9 mouse cellular contexts compared by ENCODE assay signal in genomic region chr2:119817047-119817446, GRCm38 (mm10). TPM values are rescaled to one million over a fixed set of nuclear protein-coding genes. Genes with fewer than 3 reads are reported as not detected.
A peak's percentile ranks its signal among the peaks of the same experiment; 100 is the strongest.
DNase-seq lines count a peak whose midpoint lies in the region; ATAC-seq lines count a peak whose summit lies in the region.
"Had no signal": no experiment of that assay in that cellular context is flagged by ENCODE, and none has a peak within 500 bp of the region (broad histone marks: within the 10 kb centered on the region; RNA-seq: fewer than 3 reads in every experiment).

No protein-coding gene starts in this region.

- no peak overlapping the region for H3K4me2 ChIP-seq in forebrain, embryonic 15.5 days (replicated peaks)
- H3K4me2 ChIP-seq in forebrain, embryonic 12.5 days, result no peak overlapping the region
- H3K4me2 ChIP-seq in neural tube, embryonic 13.5 days, result no peak overlapping the region
- H3K4me2 ChIP-seq: limb, embryonic 15.5 days had no signal

- H3K27ac ChIP-seq in forebrain, embryonic 15.5 days (replicated peaks), result peak overlapping the region; percentile 42
- H3K27ac ChIP-seq in forebrain, embryonic 12.5 days, result no peak overlapping the region
- no peak overlapping the region for H3K27ac ChIP-seq in neural tube, embryonic 13.5 days (replicated peaks)
- H3K27ac ChIP-seq: limb, embryonic 15.5 days had no signal

- no peaks in the 10 kb centered on the region for H3K27me3 ChIP-seq in forebrain, embryonic 15.5 days
- no peaks in the 10 kb centered on the region for H3K27me3 ChIP-seq in forebrain, embryonic 12.5 days
- no peaks in the 10 kb centered on the region for H3K27me3 ChIP-seq in neural tube, embryonic 13.5 days
- H3K27me3 ChIP-seq: limb, embryonic 15.5 days had no signal

- 73% methylated on average over 5 of the region's 5 CpGs for WGBS in forebrain, embryonic 15.5 days
- WGBS in forebrain, embryonic 12.5 days, result 90% methylated on average over 5 of the region's 5 CpGs
- WGBS in neural tube, embryonic 13.5 days, result 80% methylated on average over 5 of the region's 5 CpGs

- H3K4me1 ChIP-seq in forebrain, embryonic 15.5 days, result peaks cover 19% of the 10 kb centered on the region
- H3K4me1 ChIP-seq in forebrain, embryonic 12.5 days, result no peaks in the 10 kb centered on the region
- peaks cover 6% of the 10 kb centered on the region for H3K4me1 ChIP-seq in neural tube, embryonic 13.5 days (replicated peaks)

- peak; percentile 84 for ATAC-seq in forebrain, embryonic 15.5 days (replicated peaks)
- ATAC-seq in forebrain, embryonic 12.5 days (ENCODE audit: low FRiP score), result no peak
- peak; percentile 69 for ATAC-seq in neural tube, embryonic 13.5 days (ENCODE audit: low read depth)

- H3K4me3 ChIP-seq in forebrain, embryonic 15.5 days, result no peak overlapping the region
- no peak overlapping the region for H3K4me3 ChIP-seq in forebrain, embryonic 12.5 days (replicated peaks)
- H3K4me3 ChIP-seq in neural tube, embryonic 13.5 days, result no peak overlapping the region
- H3K4me3 ChIP-seq: limb, embryonic 15.5 days had no signal

- H3K36me3 ChIP-seq in forebrain, embryonic 15.5 days, result 0 out of 2 replicates have a peak, but pooled peaks cover 3% of the 10 kb centered on the region
- H3K36me3 ChIP-seq in forebrain, embryonic 12.5 days (replicated peaks), result peaks cover 54% of the 10 kb centered on the region
- H3K36me3 ChIP-seq in neural tube, embryonic 13.5 days, result peaks cover 36% of the 10 kb centered on the region

- DNase-seq in neural tube, embryonic 10.5 days (ENCODE audit: extremely low spot score, low spot score), result no peak
- peak; percentile 44 for DNase-seq in fibroblast of lung, adult 2 months (ENCODE audit: low read depth)
- DNase-seq in right cerebral cortex, postnatal 25 days, result peak; percentile 54
- no peak for DNase-seq in kidney, adult 18-20 months
- DNase-seq in retina, postnatal 1 day, result no peak

- no peak overlapping the region for H3K9ac ChIP-seq in forebrain, embryonic 15.5 days (replicated peaks)
- no peak overlapping the region for H3K9ac ChIP-seq in forebrain, embryonic 12.5 days
- no peak overlapping the region for H3K9ac ChIP-seq in neural tube, embryonic 13.5 days
- H3K9ac ChIP-seq: limb, embryonic 15.5 days had no signal

- no peaks in the 10 kb centered on the region for H3K9me3 ChIP-seq in forebrain, embryonic 15.5 days
- H3K9me3 ChIP-seq in forebrain, embryonic 12.5 days, result no peaks in the 10 kb centered on the region
- H3K9me3 ChIP-seq in neural tube, embryonic 13.5 days, result no peaks in the 10 kb centered on the region
- H3K9me3 ChIP-seq: limb, embryonic 15.5 days had no signal

RNA-seq across cellular contexts. Expression of gene Tyro3, which starts 19.5 kb away (rescaled TPM):
- polyA plus RNA-seq in forebrain, embryonic 15.5 days (2015; fragmentation: Nextera tagmentation; extraction: Ambion mirVana), result 15.9 and 17.9 TPM in 2 replicates
- polyA plus RNA-seq in forebrain, embryonic 12.5 days (2016; fragmentation: Nextera tagmentation; extraction: Ambion mirVana), result 27.7 and 28.2 TPM in 2 replicates
- 16.2 and 19.2 TPM in 2 replicates for polyA plus RNA-seq in neural tube, embryonic 13.5 days (2015; fragmentation: Nextera tagmentation; extraction: Ambion mirVana)

RNA-seq across cellular contexts. Expression of gene Rpap1, which starts 29.7 kb away (rescaled TPM):
- 21.5 and 21.6 TPM in 2 replicates for polyA plus RNA-seq in forebrain, embryonic 15.5 days (2015; fragmentation: Nextera tagmentation; extraction: Ambion mirVana)
- 32.8 and 33.4 TPM in 2 replicates for polyA plus RNA-seq in forebrain, embryonic 12.5 days (2016; fragmentation: Nextera tagmentation; extraction: Ambion mirVana)
- 18.6 and 21.0 TPM in 2 replicates for polyA plus RNA-seq in neural tube, embryonic 13.5 days (2015; fragmentation: Nextera tagmentation; extraction: Ambion mirVana)

RNA-seq across cellular contexts. Expression of gene Ltk, which starts 56.8 kb away (rescaled TPM):
- polyA plus RNA-seq in forebrain, embryonic 15.5 days (2015; fragmentation: Nextera tagmentation; extraction: Ambion mirVana), result 0.33 and 0.51 TPM in 2 replicates
- polyA plus RNA-seq in forebrain, embryonic 12.5 days (2016; fragmentation: Nextera tagmentation; extraction: Ambion mirVana), result 0.12 TPM in 1 of 2 replicates, not detected in the other
- polyA plus RNA-seq in neural tube, embryonic 13.5 days (2015; fragmentation: Nextera tagmentation; extraction: Ambion mirVana), result 0.43 and 0.50 TPM in 2 replicates
- polyA plus RNA-seq: limb, embryonic 15.5 days had no signal

Comparison
In these comparisons a context has a peak if more than half of its experiments do, and no peak if none do; other contexts are left out.
1. DNase-seq: peak in fibroblast of lung, adult 2 months (single experiment) and right cerebral cortex, postnatal 25 days (single experiment); none in neural tube, embryonic 10.5 days (single experiment), kidney, adult 18-20 months (single experiment) and retina, postnatal 1 day (single experiment).